Mouse (Mus musculus) heart, embryonic 13.5 days (tissue): Measurements from ENCODE around the gene Cabp2. TPM values are rescaled to one million over a fixed set of nuclear protein-coding genes. Genes with fewer than 3 reads are reported as not detected.
"Not testable (repeated sequence)": the region's sequence is repeated elsewhere in the genome, so short reads cannot be mapped to it uniquely, and the experiment has no call there.

ENCODE experiments used
- ATAC-seq: fragments of 200-750 bp; cut with Nextera tagmentation; 2 replicates; pipeline ENCODE4 v1.8.0; 2017; ENCODE audit warnings: moderate TSS enrichment; ENCODE audit not compliant: insufficient number of reproducible peaks, low FRiP score, low TSS enrichment; ENCODE audit errors: extremely low read depth
- H3K27ac ChIP-seq: fragments of 300-500 bp; sonication (generic); replicated peaks from 2 replicates; pipeline ENCODE4 v1.5.1; 2015; ENCODE audit warnings: moderate library complexity, mild to moderate bottlenecking, inconsistent platforms
- H3K27me3 ChIP-seq: fragments of 300-500 bp; sonication (generic); replicated peaks from 2 replicates; pipeline ENCODE4 v1.6.1; 2015; ENCODE audit warnings: mild to moderate bottlenecking, inconsistent platforms
- H3K36me3 ChIP-seq: fragments of 300-500 bp; sonication (generic); 2 replicates; pipeline ENCODE4 v1.6.1; 2015; ENCODE audit warnings: mild to moderate bottlenecking, inconsistent platforms
- H3K4me1 ChIP-seq: fragments of 300-500 bp; sonication (generic); 2 replicates; pipeline ENCODE4 v1.6.1; 2015; ENCODE audit warnings: inconsistent platforms
- H3K4me2 ChIP-seq: fragments of 300-500 bp; sonication (generic); 2 replicates; pipeline ENCODE4 v1.6.1; 2015; ENCODE audit warnings: inconsistent platforms, mild to moderate bottlenecking, moderate library complexity
- H3K4me3 ChIP-seq: fragments of 300-500 bp; sonication (generic); 2 replicates; pipeline ENCODE4 v1.5.1; 2015; ENCODE audit warnings: moderate library complexity, mild to moderate bottlenecking, inconsistent platforms
- H3K9ac ChIP-seq: fragments of 300-500 bp; sonication (generic); 2 replicates; pipeline ENCODE4 v1.6.1; 2015; ENCODE audit warnings: inconsistent platforms, mild to moderate bottlenecking, moderate library complexity
- H3K9me3 ChIP-seq: fragments of 300-500 bp; sonication (generic); 2 replicates; pipeline ENCODE4 v1.6.1; 2016; ENCODE audit warnings: inconsistent platforms
- WGBS: fragments of 180-500 bp; shearing (Covaris S2); methylation state at CpG from one replicate; pipeline ENCODE4 v1.1.7; 2015; ENCODE audit warnings: mixed read lengths; 5-methylcytosine and 5-hydroxymethylcytosine counted together
- polyA plus RNA-seq: library from polyadenylated mRNA; unstranded; fragments of >200 nt; fragmentation: Nextera tagmentation; extraction: Ambion mirVana; gene quantifications from 2 replicates; pipeline ENCODE4 v1.2.1, GENCODE M21; 2015

The Cabp2 gene
- polyA plus RNA-seq, 1 experiment from 2014 or later, result not detected

- H3K4me2 ChIP-seq, result no peak overlapping the region
- H3K36me3 ChIP-seq, result peaks cover 68% of the 10 kb centered on the region
- no peaks in the 10 kb centered on the region for H3K27me3 ChIP-seq
- ATAC-seq, result no peak
- H3K4me1 ChIP-seq, result peaks cover 31% of the 10 kb centered on the region
- WGBS, result 95% methylated on average over 7 of the region's 7 CpGs
- H3K9me3 ChIP-seq, result no peaks in the 10 kb centered on the region
- H3K4me3 ChIP-seq, result no peak overlapping the region
- H3K9ac ChIP-seq, result no peak overlapping the region
- no peak overlapping the region for H3K27ac ChIP-seq
Measured at GRCm38 (mm10) chr19:4117006-4117405, 35.6 kb downstream of the Cabp2 start.

- 88% methylated on average over 2 of the region's 2 CpGs for WGBS
- no peaks in the 10 kb centered on the region for H3K27me3 ChIP-seq
- H3K9ac ChIP-seq, result no peak overlapping the region
- H3K36me3 ChIP-seq, result peaks cover 55% of the 10 kb centered on the region
- no peak overlapping the region for H3K4me2 ChIP-seq
- no peak for ATAC-seq
- H3K9me3 ChIP-seq, result no peaks in the 10 kb centered on the region
- no peak overlapping the region for H3K4me3 ChIP-seq
- peaks cover 25% of the 10 kb centered on the region for H3K4me1 ChIP-seq
- H3K27ac ChIP-seq, result no peak overlapping the region
Measured at GRCm38 (mm10) chr19:4118350-4118749, 37.0 kb downstream of the Cabp2 start.

GRCm38 (mm10) chr19:4119716-4120487 lies 38.5 kb downstream of the Cabp2 start:
- H3K4me3 ChIP-seq, result 0 out of 2 replicates have a peak overlapping the region, but pooled peaks have one; percentile 61
- no peak overlapping the region for H3K27ac ChIP-seq
- H3K4me1 ChIP-seq, result peaks cover 14% of the 10 kb centered on the region
- no peaks in the 10 kb centered on the region for H3K9me3 ChIP-seq
- H3K9ac ChIP-seq, result no peak overlapping the region
- WGBS, result 80% methylated on average over 6 of the region's 6 CpGs
- no peaks in the 10 kb centered on the region for H3K27me3 ChIP-seq
- H3K4me2 ChIP-seq, result peak overlapping the region; percentile 70
- no peak for ATAC-seq
- H3K36me3 ChIP-seq, result peaks cover 40% of the 10 kb centered on the region

GRCm38 (mm10) chr19:4120496-4120895 lies 39.1 kb downstream of the Cabp2 start:
- no peak overlapping the region for H3K27ac ChIP-seq
- H3K4me3 ChIP-seq, result peak overlapping the region; percentile 61
- H3K9ac ChIP-seq, result no peak overlapping the region

GRCm38 (mm10) chr19:4121097-4121805 lies 39.9 kb downstream of the Cabp2 start:
- Histone ChIP-seq H3K4me2 (peak overlapping the region; percentile 70), H3K36me3 (peaks cover 26% of the 10 kb centered on the region), H3K9ac (peak overlapping the region; percentile 77), H3K4me3 (peak overlapping the region; percentile 61), H3K27ac (peak overlapping the region; percentile 80), H3K27me3 (no peaks in the 10 kb centered on the region), H3K9me3 (no peaks in the 10 kb centered on the region), H3K4me1 (peaks cover 18% of the 10 kb centered on the region)
- ATAC-seq, result peak; percentile 70
- WGBS, result 3% methylated on average over 38 of the region's 38 CpGs

More at GRCm38 (mm10) chr19:4120496-4120895, 39.1 kb downstream of the Cabp2 start:
- WGBS, result 88% methylated on average over 2 of the region's 2 CpGs
- Histone ChIP-seq H3K4me2 (peak overlapping the region; percentile 70), H3K9me3 (no peaks in the 10 kb centered on the region), H3K36me3 (peaks cover 34% of the 10 kb centered on the region), H3K4me1 (peaks cover 18% of the 10 kb centered on the region), H3K27me3 (no peaks in the 10 kb centered on the region)
- no peak for ATAC-seq

GRCm38 (mm10) chr19:4121896-4122295 lies 40.5 kb downstream of the Cabp2 start:
- not testable (repeated sequence) for ATAC-seq, H3K9me3 ChIP-seq, H3K27ac ChIP-seq, H3K27me3 ChIP-seq
- Histone ChIP-seq H3K36me3 (peaks cover 20% of the 10 kb centered on the region), H3K4me2 (peak overlapping the region; percentile 70), H3K9ac (0 out of 2 replicates have a peak overlapping the region, but pooled peaks have one; percentile 52), H3K4me1 (peaks cover 25% of the 10 kb centered on the region), H3K4me3 (peak overlapping the region; percentile 61)
- WGBS, result 55% methylated on average over 6 of the region's 6 CpGs

GRCm38 (mm10) chr19:4122411-4123370 lies 41.3 kb downstream of the Cabp2 start:
- Histone ChIP-seq H3K4me1 (peaks cover 33% of the 10 kb centered on the region), H3K9me3 (no peaks in the 10 kb centered on the region), H3K27ac (no peak overlapping the region), H3K9ac (no peak overlapping the region), H3K4me3 (no peak overlapping the region), H3K27me3 (no peaks in the 10 kb centered on the region), H3K4me2 (no peak overlapping the region; the same call in 1 of the 2 replicates), H3K36me3 (peaks cover 16% of the 10 kb centered on the region)
- WGBS, result 76% methylated on average over 7 of the region's 7 CpGs
- no peak for ATAC-seq

GRCm38 (mm10) chr19:4124432-4124831 lies 43.1 kb downstream of the Cabp2 start:
- no peak overlapping the region for H3K9ac ChIP-seq
- no peak overlapping the region for H3K4me2 ChIP-seq
- peaks cover 35% of the 10 kb centered on the region for H3K4me1 ChIP-seq
- no peak overlapping the region for H3K4me3 ChIP-seq
- H3K27me3 ChIP-seq, result no peaks in the 10 kb centered on the region
- 75% methylated on average over 4 of the region's 4 CpGs for whole genome bisulfite sequencing
- no peak for ATAC-seq
- no peaks in the 10 kb centered on the region for H3K9me3 ChIP-seq
- H3K36me3 ChIP-seq, result peaks cover 21% of the 10 kb centered on the region
- no peak overlapping the region for H3K27ac ChIP-seq

GRCm38 (mm10) chr19:4125268-4125667 lies 43.9 kb downstream of the Cabp2 start:
- Histone ChIP-seq H3K36me3 (peaks cover 29% of the 10 kb centered on the region), H3K4me3 (peak overlapping the region; percentile 75), H3K4me1 (peaks cover 42% of the 10 kb centered on the region), H3K4me2 (peak overlapping the region; percentile 67), H3K9ac (peak overlapping the region; percentile 78)
- ATAC-seq, result peak; percentile 1; the same call in 1 of the 2 replicates
- not testable (repeated sequence) for H3K27me3 ChIP-seq, H3K9me3 ChIP-seq, H3K27ac ChIP-seq
- 40% methylated on average over 1 of the region's 4 CpGs for WGBS

- H3K36me3 ChIP-seq, result peaks cover 32% of the 10 kb centered on the region
- ATAC-seq, result peak; percentile 94
- peaks cover 34% of the 10 kb centered on the region for H3K4me1 ChIP-seq
- no peaks in the 10 kb centered on the region for H3K9me3 ChIP-seq
- H3K27ac ChIP-seq, result peak within 1 kb of the TSS; percentile 64
- H3K27me3 ChIP-seq, result no peaks in the 10 kb centered on the region
- peak within 1 kb of the TSS; percentile 90 for H3K9ac ChIP-seq
- peak within 1 kb of the TSS; percentile 75 for H3K4me3 ChIP-seq
- H3K4me2 ChIP-seq, result peak within 1 kb of the TSS; percentile 81
- WGBS, result under 1% methylated on average over 64 of the region's 64 CpGs
Measured at GRCm38 (mm10) chr19:4125741-4126696, 44.6 kb downstream of the Cabp2 start, which contains the start of gene Aip. TSS of gene Aip (minus strand) at chr19:4125858.
